Mouse (Mus musculus) thymus, adult 18-20 months (tissue): ENCODE results near the gene Prr13.

Experiments used
- DNase-seq, 2 experiments: peaks; one replicate each; pipeline ENCODE4 v3.0.0; 2022; ENCODE audit warnings: mixed read lengths in 2 of 2

Gene Prr13

DNA sequence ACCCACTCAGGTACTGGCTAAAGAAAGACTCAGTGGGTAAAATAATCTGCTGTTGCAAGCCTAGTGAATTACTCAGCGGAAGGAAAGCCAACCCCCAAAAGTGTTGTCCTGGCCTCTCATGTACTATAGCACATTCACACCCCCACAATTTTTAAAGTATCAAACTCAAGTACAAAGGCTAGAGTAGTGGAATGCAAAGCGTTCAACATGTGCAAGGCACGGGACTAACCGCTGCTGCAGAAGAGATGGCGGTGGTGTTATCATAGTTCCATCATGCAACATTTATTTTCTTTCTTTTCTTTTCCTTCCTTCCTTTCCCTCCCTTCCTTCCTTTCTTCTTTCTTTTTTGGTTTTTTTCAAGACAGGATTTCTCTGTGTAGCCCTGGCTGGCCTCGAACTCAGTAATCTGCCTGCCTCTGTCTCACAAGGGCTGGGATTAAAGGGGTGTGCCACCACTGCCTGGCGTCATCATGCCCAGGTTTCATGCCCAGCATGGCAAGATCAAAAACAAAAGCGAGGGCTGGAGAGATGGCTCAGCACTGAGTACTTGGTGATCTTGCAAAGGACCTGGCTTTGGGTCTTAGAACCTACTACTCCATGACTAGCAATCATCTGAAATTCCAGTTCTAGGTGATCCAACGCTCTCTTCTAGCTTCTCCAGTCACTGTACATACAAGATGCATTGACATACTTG, 47.1 kb downstream of the Prr13 start:
- no peak for DNase-seq

- DNase-seq = no peak
These were observed 47.6 kb downstream of the Prr13 start for GRCm38 (mm10) chr15:102506464-102506830.

GRCm38 (mm10) chr15:102506864-102507263, 48.0 kb downstream of the Prr13 start:
- no peak for DNase-seq

- no peak for DNase-seq
These were observed 48.7 kb downstream of the Prr13 start for GRCm38 (mm10) chr15:102507561-102507960.

GRCm38 (mm10) chr15:102508336-102508735, 49.5 kb downstream of the Prr13 start:
- no peak for DNase-seq

DNA sequence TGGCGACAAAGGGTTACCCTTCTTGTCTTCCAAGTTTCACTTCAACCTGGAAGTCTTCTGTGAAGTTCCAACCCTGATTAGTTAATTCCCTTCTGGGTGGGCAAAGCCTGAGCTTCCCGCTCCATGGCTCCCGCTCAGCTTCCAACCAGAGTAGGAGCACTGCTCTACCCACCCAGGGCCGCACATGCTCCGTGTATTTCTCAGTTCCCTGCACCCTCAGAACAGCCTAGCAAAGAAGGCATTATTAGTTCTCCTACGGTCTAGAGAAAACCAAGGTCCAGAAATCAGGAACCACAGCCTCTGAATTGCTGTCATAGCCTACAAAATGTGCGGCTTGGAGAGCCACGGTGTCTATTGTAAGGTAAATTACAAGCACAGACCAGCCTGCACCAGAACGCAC, 51.3 kb downstream of the Prr13 start:
- DNase-seq = no peak

DNA sequence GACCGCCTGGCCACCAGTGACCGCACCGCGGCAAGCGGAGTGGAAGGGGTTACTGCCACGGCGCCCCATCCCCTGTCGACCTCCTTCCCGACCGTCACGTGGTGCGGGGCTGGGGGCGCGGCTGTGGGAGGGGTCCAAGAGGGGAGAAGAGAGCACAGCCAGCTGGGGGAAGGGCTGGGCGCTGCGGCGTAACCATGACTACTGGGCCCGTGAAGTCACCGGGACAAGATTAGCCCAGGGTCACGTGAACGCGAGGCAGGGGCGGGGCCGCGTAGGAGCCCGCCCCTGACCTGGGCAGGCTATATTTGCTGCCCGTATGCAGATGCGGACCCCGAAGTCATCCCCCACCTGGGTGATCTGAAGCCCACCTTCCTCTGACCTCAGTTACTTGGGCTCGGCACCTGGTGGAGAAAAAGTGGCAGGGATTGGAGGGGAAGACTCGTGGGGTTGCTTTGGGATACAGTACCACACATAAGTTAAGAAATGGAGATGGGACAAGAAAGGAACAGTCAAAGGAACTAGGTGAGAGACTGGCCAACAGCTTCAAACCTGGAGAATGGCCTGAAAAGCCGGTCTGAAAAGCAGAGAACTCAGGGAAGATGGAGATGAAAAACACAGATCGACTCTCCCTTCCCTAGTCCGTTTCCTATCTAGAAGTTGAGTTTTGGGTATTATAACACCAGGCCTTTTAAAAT, 51.9 kb downstream of the Prr13 start:
- peak; percentile 66 to 75 for DNase-seq

- no peak for DNase-seq
These were observed 52.5 kb downstream of the Prr13 start for GRCm38 (mm10) chr15:102511285-102511833.

DNA sequence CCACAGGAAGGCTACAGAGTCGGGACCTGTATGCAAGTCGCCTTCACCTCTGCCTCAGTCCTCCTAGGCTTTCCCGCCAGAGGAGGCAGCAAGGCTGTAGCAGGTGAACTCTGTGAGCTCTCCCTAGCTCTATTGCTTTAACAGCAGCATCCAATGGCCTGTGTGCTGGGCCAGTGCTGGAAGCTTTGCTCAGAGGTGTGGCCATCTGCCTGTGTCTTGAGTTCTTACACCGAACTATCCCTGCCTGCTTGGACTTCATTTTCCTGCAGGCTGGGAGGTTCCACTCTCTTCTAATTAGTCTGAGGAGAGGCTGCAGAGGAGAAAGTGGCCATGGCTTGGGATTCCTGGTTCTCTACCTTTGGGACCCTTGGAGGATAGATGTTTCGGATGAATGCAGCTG, 53.2 kb downstream of the Prr13 start:
- DNase-seq = no peak
